Mouse (Mus musculus): ENCODE results near the gene Chn2. TPM values are rescaled to one million over a fixed set of nuclear protein-coding genes. Genes with fewer than 3 reads are reported as not detected.

Gene Chn2
- total RNA-seq, 1 experiment from 2014 or later, result 11.7 TPM

DNA sequence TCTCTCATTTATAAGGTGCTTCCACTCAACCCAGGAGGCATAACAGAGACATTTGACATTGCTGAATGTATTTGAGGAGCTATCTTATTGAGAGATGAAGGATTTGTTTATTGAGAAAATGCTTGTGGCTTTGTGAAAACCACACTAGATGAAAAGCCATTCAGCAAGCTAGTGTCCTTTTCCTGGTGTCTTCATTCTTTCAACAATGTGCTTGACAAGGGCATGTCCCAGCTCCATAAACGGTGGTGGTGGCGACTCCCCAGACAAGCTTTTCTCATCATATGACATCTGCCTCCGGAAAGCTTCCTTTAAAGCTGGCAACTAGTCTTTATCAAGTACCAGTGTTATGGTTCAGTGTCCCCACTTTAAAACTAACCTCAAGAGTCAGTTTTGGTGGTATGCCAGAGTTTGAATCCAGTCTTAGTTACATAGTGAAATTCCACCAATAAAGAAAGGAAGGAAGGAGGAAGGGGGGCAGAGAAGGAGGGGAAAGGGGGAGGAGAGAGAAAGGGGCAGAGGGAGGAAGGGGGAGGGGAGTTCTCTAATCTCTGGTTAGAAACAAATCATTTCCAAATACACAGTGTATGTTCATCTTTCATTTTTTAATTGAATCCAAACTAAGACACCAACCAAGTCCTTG, 286.0 kb downstream of the Chn2 start, which contains the start of gene Prr15:
TSS of gene Prr15 (plus strand) at position 590 of the 640 bp plus-strand sequence.
- ATAC-seq (replicated peaks; ENCODE audit: low read depth, poor library complexity, severe bottlenecking), result no peak

- peak; percentile 40 for ATAC-seq (replicated peaks; ENCODE audit: low read depth, poor library complexity, severe bottlenecking)
Measured at GRCm38 (mm10) chr6:54326671-54327625, 287.6 kb downstream of the Chn2 start.

DNA sequence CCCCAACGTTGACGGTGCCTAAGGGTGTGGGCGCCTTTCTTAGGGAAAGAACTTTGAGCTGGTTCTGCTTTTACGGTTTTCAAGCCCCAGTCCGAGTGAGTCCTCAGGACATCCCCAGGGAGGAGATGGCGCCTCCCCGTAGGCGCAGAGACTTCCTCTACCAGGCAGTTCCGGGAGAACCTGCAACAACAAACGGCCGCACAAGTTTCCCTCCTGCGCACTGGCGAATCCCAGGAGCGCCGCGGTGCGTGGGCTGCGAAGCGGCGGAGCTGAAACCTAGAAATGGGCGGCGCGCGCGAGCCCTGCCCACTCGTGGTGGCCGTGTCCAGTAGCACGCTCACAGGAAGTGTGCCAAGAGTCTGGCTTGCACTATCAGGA, 288.3 kb downstream of the Chn2 start:
- peak; percentile 77 for ATAC-seq (replicated peaks; ENCODE audit: low read depth, poor library complexity, severe bottlenecking)

- no peak for ATAC-seq (replicated peaks; ENCODE audit: low read depth, poor library complexity, severe bottlenecking)
Measured at GRCm38 (mm10) chr6:54328783-54329182, 289.4 kb downstream of the Chn2 start.

DNA sequence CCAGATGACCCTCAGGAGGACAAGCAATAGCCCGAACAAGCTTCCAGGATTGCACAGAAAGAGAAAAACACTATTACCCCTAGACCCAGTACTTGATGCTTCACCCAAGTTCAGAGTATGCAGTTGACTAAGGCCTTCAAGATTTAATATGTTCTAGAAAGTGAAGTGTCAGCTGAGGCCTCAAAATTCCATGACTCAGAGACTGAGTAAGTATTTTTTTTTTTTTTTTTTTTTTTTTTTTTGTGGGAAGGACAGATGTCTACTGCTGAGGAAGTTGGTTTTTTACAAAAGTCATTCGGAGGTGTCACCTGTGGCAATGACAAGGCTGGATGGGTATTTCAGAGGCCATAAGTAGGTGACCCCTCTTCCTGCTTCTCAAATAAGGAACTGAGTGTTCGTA, 290.2 kb downstream of the Chn2 start:
- no peak for ATAC-seq (replicated peaks; ENCODE audit: low read depth, poor library complexity, severe bottlenecking)

- ATAC-seq (replicated peaks; ENCODE audit: low read depth, poor library complexity, severe bottlenecking), result no peak
Measured at GRCm38 (mm10) chr6:54330166-54330565, 290.8 kb downstream of the Chn2 start.

DNA sequence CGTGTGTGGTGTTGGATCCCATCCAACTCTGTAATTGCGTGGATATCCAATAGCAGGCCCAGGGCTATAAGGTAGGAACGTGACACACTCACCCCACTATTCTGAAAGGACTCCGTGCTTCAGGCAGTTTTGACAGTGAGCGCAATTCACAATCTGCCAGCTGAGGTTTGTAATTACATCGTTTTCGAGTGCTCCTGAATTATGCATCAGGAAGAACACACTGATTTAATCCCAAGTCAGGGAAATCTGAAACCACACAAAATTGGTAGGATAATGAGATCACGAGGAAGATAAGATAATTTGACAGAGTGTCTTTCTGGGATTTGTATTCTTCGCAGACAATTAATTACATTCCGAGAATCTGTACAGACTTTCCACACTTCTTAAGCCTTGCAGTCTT, 292.4 kb downstream of the Chn2 start:
- no peak for ATAC-seq (replicated peaks; ENCODE audit: low read depth, poor library complexity, severe bottlenecking)

GRCm38 (mm10) chr6:54332203-54332602, 292.8 kb downstream of the Chn2 start:
- no peak for ATAC-seq (replicated peaks; ENCODE audit: low read depth, poor library complexity, severe bottlenecking)

DNA sequence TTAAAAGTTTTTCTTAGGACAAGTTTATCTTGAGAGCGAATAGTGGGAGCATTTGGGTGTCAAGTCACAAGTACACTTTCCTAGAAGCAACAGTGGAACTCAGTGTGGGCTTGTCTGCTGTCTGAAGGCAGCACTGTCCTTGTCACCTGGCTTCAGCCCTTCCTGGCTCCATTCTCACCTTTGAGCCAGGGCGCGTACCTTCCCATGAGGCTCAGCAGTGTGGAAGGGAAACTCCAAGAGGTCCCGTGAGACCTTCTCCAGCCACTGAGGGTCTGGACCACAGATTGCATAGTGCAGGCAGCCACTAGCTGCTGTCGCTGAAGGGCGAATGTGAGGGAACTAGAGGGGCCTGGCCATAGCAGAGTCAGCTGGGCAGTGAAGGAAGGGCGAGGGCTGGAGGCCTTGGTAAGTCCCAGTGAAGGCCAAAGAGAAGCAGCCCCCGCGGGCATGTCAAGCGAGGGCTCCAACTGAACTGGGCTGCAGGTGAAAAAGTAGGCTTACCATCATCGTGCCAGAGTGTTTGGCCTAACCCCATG, 293.8 kb downstream of the Chn2 start:
- ATAC-seq (replicated peaks; ENCODE audit: low read depth, poor library complexity, severe bottlenecking), result no peak

- ATAC-seq (replicated peaks; ENCODE audit: low read depth, poor library complexity, severe bottlenecking), result no peak
Measured at GRCm38 (mm10) chr6:54333652-54334396, 294.5 kb downstream of the Chn2 start.

DNA sequence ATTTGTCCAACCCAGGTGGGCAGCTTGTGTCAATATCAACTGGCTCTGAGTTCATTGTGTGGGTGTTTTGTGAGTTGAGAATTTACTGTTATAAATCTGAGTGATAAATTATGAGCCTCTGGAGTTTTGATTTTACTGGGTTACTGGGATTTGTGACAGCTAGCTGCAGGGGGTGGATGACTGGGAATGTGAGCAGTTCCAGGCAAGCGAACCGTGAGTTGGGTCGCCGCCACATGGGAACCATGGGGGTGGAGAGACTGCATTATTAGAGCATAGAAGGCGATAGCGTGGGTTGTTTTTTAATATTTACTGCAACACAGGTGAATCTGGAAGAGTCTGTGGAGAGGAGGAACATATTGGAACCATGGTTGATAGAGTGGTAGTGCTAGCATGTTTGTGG, 298.0 kb downstream of the Chn2 start:
- no peak for ATAC-seq (replicated peaks; ENCODE audit: low read depth, poor library complexity, severe bottlenecking)

DNA sequence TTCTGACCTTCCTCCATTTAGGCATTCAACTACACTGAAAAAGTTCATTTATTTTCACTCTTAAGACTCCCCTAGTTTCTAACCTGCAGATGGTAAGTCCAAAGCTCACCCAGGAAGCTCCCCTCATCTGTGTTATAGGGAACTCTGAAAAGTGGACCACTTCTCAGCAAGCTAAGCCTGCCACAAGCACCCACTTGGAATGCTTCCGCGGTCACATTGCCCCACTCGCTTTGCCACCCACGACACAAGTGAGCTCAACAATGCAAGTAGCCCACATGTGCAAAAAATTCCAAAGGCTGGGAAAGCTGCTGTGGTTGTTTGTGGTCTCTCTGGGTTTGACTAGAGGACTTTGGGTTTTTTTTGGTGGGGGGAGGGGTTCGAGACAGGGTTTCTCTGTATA, 301.8 kb downstream of the Chn2 start:
- ATAC-seq (replicated peaks; ENCODE audit: low read depth, poor library complexity, severe bottlenecking), result no peak

DNA sequence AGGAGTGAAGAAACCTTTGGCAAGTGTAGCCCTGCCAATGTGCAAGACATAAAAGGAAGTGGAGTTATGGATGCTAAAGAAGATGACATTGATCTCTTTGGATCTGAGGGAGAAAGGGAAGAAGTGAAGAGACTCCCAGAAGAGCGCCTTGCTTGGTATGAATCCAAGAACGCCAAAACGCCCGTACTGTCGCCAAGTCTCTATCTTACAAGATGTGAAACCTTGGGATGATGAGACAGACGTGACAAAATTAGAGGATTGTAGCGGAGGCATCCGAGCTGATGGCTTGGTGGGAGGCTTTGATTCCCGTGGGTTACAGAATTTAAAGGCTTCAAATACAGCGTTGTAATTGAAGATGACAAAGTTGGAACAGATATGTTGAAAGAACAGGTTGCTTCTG, 302.9 kb downstream of the Chn2 start:
- no peak for ATAC-seq (replicated peaks; ENCODE audit: low read depth, poor library complexity, severe bottlenecking)

Other genes starting within 250 kb of the Chn2 start
- not detected in 2 replicates for gene Tril, start 218.7 kb upstream of the Chn2 start, total RNA-seq (2017)
- 0.09 TPM in 1 of 2 replicates, not detected in the other for gene Cpvl, start 60.9 kb upstream of the Chn2 start, total RNA-seq (2017)